Mouse (Mus musculus) embryonic facial prominence, embryonic 14.5 days (tissue): ENCODE measurements around the gene Eif4e2. TPM values are rescaled to one million over a fixed set of nuclear protein-coding genes. Genes with fewer than 3 reads are reported as not detected.

Experiments used
- ATAC-seq: fragments of 200-750 bp; cut with Nextera tagmentation; 2 replicates; pipeline ENCODE4 v1.8.0; 2017; ENCODE audit warnings: low read depth, moderate number of reproducible peaks, moderate TSS enrichment
- DNase-seq: peaks from one replicate; pipeline ENCODE4 v3.0.0-alpha.2; 2015; ENCODE audit warnings: low spot score
- H3K27ac ChIP-seq: fragments of 300-500 bp; sonication (generic); replicated peaks from 2 replicates; pipeline ENCODE4 v1.5.1; 2014; ENCODE audit warnings: low read depth, mild to moderate bottlenecking, low read length, moderate library complexity
- H3K27me3 ChIP-seq: fragments of 300-500 bp; sonication (generic); replicated peaks from 2 replicates; pipeline ENCODE4 v1.6.1; 2014; ENCODE audit warnings: low read length; ENCODE audit not compliant: control insufficient read depth, insufficient read depth
- H3K36me3 ChIP-seq: fragments of 300-500 bp; sonication (generic); 2 replicates; pipeline ENCODE4 v1.6.1; 2014; ENCODE audit warnings: low read length, mixed read lengths; ENCODE audit not compliant: control insufficient read depth, insufficient read depth
- H3K4me1 ChIP-seq: fragments of 300-500 bp; sonication (generic); 2 replicates; pipeline ENCODE4 v1.6.1; 2014; ENCODE audit warnings: antibody characterized with exemption, low read length; ENCODE audit not compliant: control insufficient read depth, insufficient read depth
- H3K4me2 ChIP-seq: fragments of 300-500 bp; sonication (generic); 2 replicates; pipeline ENCODE4 v1.6.1; 2014; ENCODE audit warnings: low read depth, mild to moderate bottlenecking, low read length, moderate library complexity, mixed read lengths
- H3K4me3 ChIP-seq: fragments of 300-500 bp; sonication (generic); 2 replicates; pipeline ENCODE4 v1.5.1; 2014; ENCODE audit warnings: low read depth, mild to moderate bottlenecking, low read length
- H3K9ac ChIP-seq: fragments of 300-500 bp; sonication (generic); 2 replicates; pipeline ENCODE4 v1.6.1; 2014; ENCODE audit warnings: low read depth, mild to moderate bottlenecking, low read length, moderate library complexity, mixed read lengths
- H3K9me3 ChIP-seq: fragments of 300-500 bp; sonication (generic); 2 replicates; pipeline ENCODE4 v1.6.1; 2016; ENCODE audit warnings: low read length; ENCODE audit not compliant: control insufficient read depth
- WGBS: fragments of 180-500 bp; shearing (Covaris S2); extraction: QIAGEN DNeasy Blood & Tissue Kit; methylation state at CpG from one replicate; pipeline ENCODE4 v1.1.7; 2014; 5-methylcytosine and 5-hydroxymethylcytosine counted together
- polyA plus RNA-seq: library from polyadenylated mRNA; unstranded; fragments of >200 nt; fragmentation: Nextera tagmentation; extraction: Ambion mirVana; gene quantifications from 2 replicates; pipeline ENCODE4 v1.2.1, GENCODE M21; 2014

Gene Eif4e2
- polyA plus RNA-seq, 1 experiment from 2014 or later = 136 TPM

GRCm38 (mm10) chr1:87271596-87271995, 57.9 kb downstream of the Eif4e2 start:
- no peaks in the 10 kb centered on the region for H3K36me3 ChIP-seq
- no peak overlapping the region for H3K9ac ChIP-seq
- peaks cover 15% of the 10 kb centered on the region for H3K27me3 ChIP-seq
- no peak for ATAC-seq
- no peak for DNase-seq
- H3K9me3 ChIP-seq = no peaks in the 10 kb centered on the region
- no peak overlapping the region for H3K4me2 ChIP-seq
- peaks cover 30% of the 10 kb centered on the region for H3K4me1 ChIP-seq
- WGBS = 87% methylated on average over 1 of the region's 1 CpGs
- H3K4me3 ChIP-seq = no peak overlapping the region
- H3K27ac ChIP-seq = peak overlapping the region; percentile 88; the same call in 1 of the 2 replicates

- 74% methylated on average over 3 of the region's 3 CpGs for WGBS
- no peak for DNase-seq
- ATAC-seq = no peak
- Histone ChIP-seq H3K4me2 (no peak overlapping the region), H3K4me1 (peaks cover 30% of the 10 kb centered on the region), H3K9ac (no peak overlapping the region), H3K27me3 (peaks cover 11% of the 10 kb centered on the region; the same call in 1 of the 2 replicates), H3K4me3 (no peak overlapping the region), H3K27ac (no peak overlapping the region), H3K9me3 (no peaks in the 10 kb centered on the region), H3K36me3 (no peaks in the 10 kb centered on the region)
Measured at GRCm38 (mm10) chr1:87272462-87272861, 58.7 kb downstream of the Eif4e2 start.

GRCm38 (mm10) chr1:87273514-87273942, 59.8 kb downstream of the Eif4e2 start:
- 54% methylated on average over 3 of the region's 3 CpGs for WGBS
- H3K4me2 ChIP-seq = no peak overlapping the region
- 0 out of 2 replicates have a peak, but pooled peaks cover under 1% of the 10 kb centered on the region for H3K27me3 ChIP-seq
- H3K9me3 ChIP-seq = no peaks in the 10 kb centered on the region
- peak overlapping the region; percentile 15; the same call in 1 of the 2 replicates for H3K27ac ChIP-seq
- H3K9ac ChIP-seq = no peak overlapping the region
- no peak overlapping the region for H3K4me3 ChIP-seq
- H3K36me3 ChIP-seq = no peaks in the 10 kb centered on the region
- ATAC-seq = no peak
- peaks cover 30% of the 10 kb centered on the region for H3K4me1 ChIP-seq
- DNase-seq = peak; percentile 40

GRCm38 (mm10) chr1:87274134-87274533, 60.4 kb downstream of the Eif4e2 start:
- Histone ChIP-seq H3K27me3 (no peaks in the 10 kb centered on the region), H3K9ac (no peak overlapping the region), H3K4me2 (no peak overlapping the region), H3K27ac (no peak overlapping the region), H3K4me1 (peaks cover 30% of the 10 kb centered on the region), H3K4me3 (no peak overlapping the region), H3K9me3 (no peaks in the 10 kb centered on the region), H3K36me3 (no peaks in the 10 kb centered on the region)
- peak; percentile 21 for DNase-seq
- ATAC-seq = no peak
- WGBS = 57% methylated on average over 4 of the region's 4 CpGs

GRCm38 (mm10) chr1:87275151-87275550, 61.4 kb downstream of the Eif4e2 start:
- DNase-seq (no peak), ATAC-seq (no peak)
- peaks cover 24% of the 10 kb centered on the region for H3K4me1 ChIP-seq

GRCm38 (mm10) chr1:87276056-87276455, 62.3 kb downstream of the Eif4e2 start:
- DNase-seq = no peak
- H3K4me2 ChIP-seq = no peak overlapping the region
- WGBS = 61% methylated on average over 2 of the region's 2 CpGs
- H3K9ac ChIP-seq = no peak overlapping the region
- no peak overlapping the region for H3K4me3 ChIP-seq
- no peaks in the 10 kb centered on the region for H3K9me3 ChIP-seq
- H3K27me3 ChIP-seq = no peaks in the 10 kb centered on the region
- no peaks in the 10 kb centered on the region for H3K36me3 ChIP-seq
- H3K4me1 ChIP-seq = peaks cover 15% of the 10 kb centered on the region
- H3K27ac ChIP-seq = no peak overlapping the region
- no peak for ATAC-seq

More at GRCm38 (mm10) chr1:87275151-87275550, 61.4 kb downstream of the Eif4e2 start:
- no peaks in the 10 kb centered on the region for H3K27me3 ChIP-seq
- no peak overlapping the region for H3K4me2 ChIP-seq
- H3K4me3 ChIP-seq = no peak overlapping the region
- WGBS = 80% methylated on average over 11 of the region's 12 CpGs
- no peak overlapping the region for H3K9ac ChIP-seq
- no peaks in the 10 kb centered on the region for H3K36me3 ChIP-seq
- no peak overlapping the region for H3K27ac ChIP-seq
- H3K9me3 ChIP-seq = no peaks in the 10 kb centered on the region

- no peaks in the 10 kb centered on the region for H3K36me3 ChIP-seq
- H3K9me3 ChIP-seq = no peaks in the 10 kb centered on the region
- H3K4me1 ChIP-seq = no peaks in the 10 kb centered on the region
- ATAC-seq = no peak
- no peak overlapping the region for H3K4me3 ChIP-seq
- no peaks in the 10 kb centered on the region for H3K27me3 ChIP-seq
- no peak overlapping the region for H3K27ac ChIP-seq
- WGBS = 74% methylated on average over 5 of the region's 5 CpGs
- no peak overlapping the region for H3K4me2 ChIP-seq
- no peak for DNase-seq
- no peak overlapping the region for H3K9ac ChIP-seq
Measured at GRCm38 (mm10) chr1:87280281-87280680, 66.6 kb downstream of the Eif4e2 start.

- Histone ChIP-seq H3K36me3 (no peaks in the 10 kb centered on the region), H3K9ac (no peak overlapping the region), H3K4me3 (no peak overlapping the region), H3K27ac (no peak overlapping the region), H3K4me2 (peak overlapping the region; percentile 24; the same call in 1 of the 2 replicates), H3K9me3 (no peaks in the 10 kb centered on the region), H3K4me1 (no peaks in the 10 kb centered on the region), H3K27me3 (no peaks in the 10 kb centered on the region)
- ATAC-seq = no peak
- no peak for DNase-seq
- 20% methylated on average over 20 of the region's 20 CpGs for WGBS
Measured at GRCm38 (mm10) chr1:87281599-87282412, 68.1 kb downstream of the Eif4e2 start.

- no peak overlapping the region for H3K9ac ChIP-seq
- H3K36me3 ChIP-seq = no peaks in the 10 kb centered on the region
- WGBS = 66% methylated on average over 6 of the region's 6 CpGs
- H3K4me1 ChIP-seq = no peaks in the 10 kb centered on the region
- no peak for ATAC-seq
- H3K4me3 ChIP-seq = no peak overlapping the region
- H3K27me3 ChIP-seq = no peaks in the 10 kb centered on the region
- no peaks in the 10 kb centered on the region for H3K9me3 ChIP-seq
- no peak for DNase-seq
- H3K27ac ChIP-seq = no peak overlapping the region
- no peak overlapping the region for H3K4me2 ChIP-seq
Measured at GRCm38 (mm10) chr1:87282413-87282788, 68.7 kb downstream of the Eif4e2 start.
